Mouse (Mus musculus): ENCODE measurements around the gene Tfcp2. TPM values are rescaled to one million over a fixed set of nuclear protein-coding genes. Genes with fewer than 3 reads are reported as not detected.
"Not testable (repeated sequence)": the region's sequence is repeated elsewhere in the genome, so short reads cannot be mapped to it uniquely, and the experiment has no call there.

The Tfcp2 gene
- total RNA-seq, 2 experiments from 2014 or later: 33.0 to 36.5 TPM

DNA sequence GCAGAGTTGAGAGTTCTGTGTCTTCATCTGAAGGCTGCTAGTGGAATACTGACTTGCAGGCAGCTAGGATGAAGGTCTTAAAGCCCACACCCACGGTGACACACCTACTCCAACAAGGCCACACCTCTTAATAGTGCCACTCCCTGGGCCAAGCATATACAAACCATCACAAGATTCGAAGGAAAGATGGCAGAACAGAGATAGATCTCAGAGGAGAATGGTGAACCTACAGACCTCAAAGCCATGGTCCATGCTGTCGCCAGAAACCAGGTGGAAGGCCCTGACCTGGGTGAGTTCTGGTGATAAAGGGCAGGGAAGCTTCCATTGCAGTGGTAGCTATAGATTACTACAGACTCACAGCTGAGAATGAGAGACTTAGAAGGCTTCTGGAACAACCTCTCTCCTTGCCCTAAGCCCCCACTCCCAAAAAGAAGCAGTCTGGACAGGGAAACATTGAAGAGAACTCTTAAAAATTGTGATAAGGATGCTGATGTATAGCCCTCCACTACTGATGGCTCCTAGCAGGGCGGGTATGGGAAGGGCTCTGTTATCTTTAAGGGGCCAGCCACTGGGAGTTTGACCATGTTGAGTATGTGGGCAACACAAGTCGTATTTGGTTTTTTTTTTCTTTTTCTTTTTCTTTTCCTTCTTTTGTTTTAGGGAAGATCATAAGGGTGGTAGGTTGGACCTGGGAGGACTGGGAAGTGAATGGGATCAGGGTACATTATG, 6.1 kb upstream of the Tfcp2 start:
- intact Hi-C loops (cut with DNase I): no loop called here

GRCm38 (mm10) chr15:100556378-100556777, 4.6 kb upstream of the Tfcp2 start:
- intact Hi-C loops (cut with DNase I): no loop called here
- no peak for DNase-seq

More for the DNA sequence above, 6.1 kb upstream of the Tfcp2 start:
- DNase-seq: no peak

DNA sequence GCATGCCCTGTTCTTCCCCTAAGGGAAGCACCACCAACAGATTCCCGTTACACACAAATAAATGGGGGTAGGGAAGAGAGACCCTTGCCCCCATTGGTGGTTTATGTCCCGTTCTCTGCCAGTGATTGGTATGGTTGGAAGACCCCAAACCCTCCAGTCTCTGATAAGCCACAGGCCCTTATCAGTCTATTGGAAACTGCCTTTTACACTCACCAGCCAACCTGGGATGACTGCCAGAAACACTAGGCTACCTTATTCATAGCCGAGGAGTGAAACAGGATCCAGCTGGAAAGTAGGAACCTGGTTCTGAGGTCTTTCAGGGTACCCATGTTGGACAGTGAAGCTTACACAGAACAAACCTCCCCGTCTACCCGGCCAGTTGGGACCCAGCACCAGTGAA, 4.2 kb upstream of the Tfcp2 start:
- intact Hi-C loops (cut with DNase I): no loop called here
- no peak for DNase-seq

- intact Hi-C loops (cut with DNase I): loop anchor here (5.0 kb wide), 1 partner anchor 62 kb away; no protein-coding TSS in a partner anchor
Measured at GRCm38 (mm10) chr15:100550280-100550679, 1.5 kb downstream of the Tfcp2 start.

DNA sequence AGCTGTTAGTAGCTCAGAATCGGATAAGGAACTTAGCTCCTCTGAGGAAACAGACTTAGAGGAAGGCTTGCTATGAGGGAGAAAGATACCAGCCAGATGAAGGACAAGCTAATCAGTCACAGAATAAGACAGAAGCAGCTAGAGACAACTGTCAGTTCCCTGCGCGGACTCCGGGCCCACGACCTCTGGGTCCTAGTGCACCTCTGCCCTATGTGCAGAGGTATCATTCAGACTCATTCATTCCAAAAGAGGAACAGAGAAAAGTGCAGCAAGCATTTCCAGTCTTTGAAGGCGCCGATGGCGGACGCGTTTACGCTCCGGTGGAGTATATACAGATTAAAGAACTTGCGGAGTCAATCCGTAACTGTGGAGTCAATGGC, 8.2 kb downstream of the Tfcp2 start:
- intact Hi-C loops (cut with DNase I); DNase-seq: not testable (repeated sequence)

More at GRCm38 (mm10) chr15:100550280-100550679, 1.5 kb downstream of the Tfcp2 start:
- no peak for DNase-seq

DNA sequence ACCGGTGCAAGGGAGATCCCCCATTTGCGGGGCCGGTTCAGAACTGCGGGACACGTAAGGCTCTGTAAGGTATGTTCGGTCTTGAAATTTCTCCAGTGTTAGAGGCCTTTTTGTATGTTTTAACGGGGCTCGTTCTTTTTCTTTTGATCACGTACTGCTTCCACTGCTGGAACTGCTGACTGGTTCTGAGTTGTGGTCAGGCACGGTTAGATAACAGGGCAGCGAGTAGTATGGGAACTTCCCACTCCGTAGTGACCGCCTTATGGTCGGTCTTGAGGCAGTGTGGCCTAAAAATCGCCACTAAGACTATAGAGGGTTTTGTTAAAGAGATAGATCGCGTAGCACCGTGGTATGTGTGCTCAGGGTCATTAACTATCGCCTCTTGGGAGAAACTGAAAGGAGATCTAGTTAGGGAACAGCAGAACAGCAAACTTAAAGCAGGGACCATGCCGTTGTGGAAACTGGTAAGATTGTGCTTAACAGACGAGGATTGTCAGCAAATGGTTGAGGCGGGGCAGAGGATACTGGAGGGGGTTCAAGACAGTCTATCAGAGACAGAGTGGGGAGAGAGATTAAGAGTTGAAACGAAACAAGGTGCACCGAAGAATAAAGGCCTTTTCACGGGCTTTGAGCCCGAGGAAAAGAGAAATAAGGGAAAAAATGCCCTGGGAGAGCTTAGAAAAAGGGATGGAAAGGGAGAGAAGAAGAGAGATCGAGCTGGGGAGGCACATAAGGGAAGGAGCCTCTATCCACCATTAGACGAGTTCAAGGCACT, 8.7 kb downstream of the Tfcp2 start:
- intact Hi-C loops (cut with DNase I): not testable (repeated sequence)

GRCm38 (mm10) chr15:100541426-100541825, 10.4 kb downstream of the Tfcp2 start:
- no peak for DNase-seq
- intact Hi-C loops (cut with DNase I): no loop called here

More for the DNA sequence above, 8.7 kb downstream of the Tfcp2 start:
- DNase-seq: not testable (repeated sequence)

GRCm38 (mm10) chr15:100541001-100541400, 10.8 kb downstream of the Tfcp2 start:
- intact Hi-C loops (cut with DNase I); DNase-seq: not testable (repeated sequence)

DNA sequence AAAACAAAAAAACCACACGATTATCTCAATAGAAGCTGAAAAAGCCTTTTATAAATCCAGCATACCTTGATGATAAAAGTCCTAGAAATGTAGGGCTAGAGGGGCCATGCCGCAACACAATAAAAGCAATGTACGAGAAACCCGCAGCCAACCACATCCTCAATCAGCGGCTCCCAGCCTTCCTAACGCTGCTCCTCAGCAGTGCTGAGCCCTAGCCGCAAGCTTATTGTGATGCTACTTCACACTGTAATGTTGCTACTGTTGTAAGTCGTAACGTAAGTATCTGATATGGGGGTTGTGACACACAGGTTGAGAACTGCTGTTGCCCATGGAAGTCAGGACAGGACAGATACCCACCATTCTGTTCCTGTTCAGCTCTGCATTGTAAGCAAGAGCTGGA, 12.4 kb downstream of the Tfcp2 start:
- intact Hi-C loops (cut with DNase I): loop anchor here (5.0 kb wide), 1 partner anchor 73 kb away; no protein-coding TSS in a partner anchor
- no peak for DNase-seq

GRCm38 (mm10) chr15:100537913-100538312, 13.9 kb downstream of the Tfcp2 start:
- DNase-seq: no peak
- intact Hi-C loops (cut with DNase I): loop anchor here (5.0 kb wide), 1 partner anchor 74 kb away; no protein-coding TSS in a partner anchor

DNA sequence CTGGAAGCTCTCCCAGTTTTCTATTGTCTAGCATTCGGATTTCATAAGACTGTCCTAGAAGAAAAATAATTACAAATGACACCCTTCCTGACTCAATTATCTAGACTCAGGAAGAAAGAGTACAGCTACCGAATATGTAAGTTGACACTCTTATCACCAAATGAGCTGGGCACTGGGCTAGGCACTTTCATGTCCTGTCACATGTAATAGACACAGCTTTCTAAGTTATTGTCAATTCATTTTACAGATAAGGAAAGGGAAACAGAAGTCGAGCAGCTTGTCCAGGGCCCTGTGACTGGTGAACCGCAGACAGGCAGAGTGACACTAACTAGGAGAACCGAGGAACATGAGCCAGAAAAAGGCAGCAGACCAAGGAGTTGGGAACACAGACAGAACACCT, 23.9 kb downstream of the Tfcp2 start:
- intact Hi-C loops (cut with DNase I): no loop called here
- DNase-seq: no peak

- no peak for DNase-seq
- intact Hi-C loops (cut with DNase I): no loop called here
Measured at GRCm38 (mm10) chr15:100525405-100525804, 26.4 kb downstream of the Tfcp2 start.

GRCm38 (mm10) chr15:100520306-100520705, 31.5 kb downstream of the Tfcp2 start:
- no peak for DNase-seq
- intact Hi-C loops (cut with DNase I): no loop called here

DNA sequence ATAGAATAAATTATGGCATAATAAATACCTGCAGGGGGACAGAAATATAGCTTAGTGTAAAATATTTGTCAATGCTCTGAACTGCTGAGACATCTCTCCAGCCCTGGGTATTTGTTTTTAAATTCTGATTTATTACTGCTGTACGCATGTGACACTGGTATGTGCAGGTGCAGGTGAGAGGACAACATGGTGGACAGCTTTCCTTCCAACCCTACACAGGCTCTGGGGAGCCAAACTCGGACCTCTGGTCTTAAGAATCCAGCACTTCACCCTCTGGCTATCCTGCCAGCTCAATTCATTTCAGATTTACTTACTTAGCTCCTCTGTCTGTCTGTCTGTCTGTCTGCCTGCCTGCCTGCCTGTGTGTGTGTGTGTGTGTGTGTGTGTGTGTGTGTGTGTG, 36.7 kb downstream of the Tfcp2 start:
- intact Hi-C loops (cut with DNase I): no loop called here
- DNase-seq: no peak

DNA sequence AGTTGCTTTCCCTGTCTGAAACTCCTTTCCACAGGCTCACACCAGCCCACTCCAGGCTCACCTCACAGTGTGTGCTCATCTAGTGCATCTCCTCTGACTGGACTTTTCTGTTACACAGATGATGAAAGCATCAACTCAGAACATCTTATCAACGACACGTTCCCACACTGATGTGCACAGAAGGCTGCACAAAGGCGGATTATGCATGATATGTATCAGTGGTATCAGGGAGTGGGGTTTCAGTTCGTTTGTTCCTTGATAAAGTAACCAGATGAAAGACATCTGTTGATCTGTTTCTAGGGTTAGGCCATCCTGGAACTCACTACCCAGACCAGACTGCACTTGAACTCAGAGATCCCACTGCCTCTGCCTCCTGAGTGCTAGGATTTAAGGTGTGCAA, 38.4 kb downstream of the Tfcp2 start:
- intact Hi-C loops (cut with DNase I): no loop called here
- no peak for DNase-seq

DNA sequence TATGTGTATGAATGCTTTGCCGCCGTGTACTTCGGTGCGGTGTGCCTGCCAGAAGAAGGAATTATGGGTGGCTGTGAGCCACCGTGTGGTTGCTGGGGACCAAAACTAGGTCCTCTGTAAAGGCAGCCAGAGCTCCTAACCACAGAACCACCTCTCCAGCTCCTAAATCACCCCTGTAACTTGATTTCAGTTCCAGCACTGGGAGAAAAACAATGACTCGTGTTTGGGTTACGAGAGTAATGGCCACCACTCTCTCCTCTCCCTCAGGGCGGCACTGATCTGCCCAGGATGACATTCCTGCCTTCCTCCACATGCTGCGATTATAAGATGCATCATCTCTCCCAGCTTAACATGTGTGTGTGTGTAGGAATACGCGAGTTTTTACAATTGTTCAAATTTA, 41.7 kb downstream of the Tfcp2 start:
- intact Hi-C loops (cut with DNase I): no loop called here
- no peak for DNase-seq

GRCm38 (mm10) chr15:100508454-100509167, 43.2 kb downstream of the Tfcp2 start:
- DNase-seq: no peak
- intact Hi-C loops (cut with DNase I): no loop called here

GRCm38 (mm10) chr15:100499506-100499905, 52.3 kb downstream of the Tfcp2 start:
- intact Hi-C loops (cut with DNase I): not testable (repeated sequence)

GRCm38 (mm10) chr15:100495102-100495501, 56.7 kb downstream of the Tfcp2 start, which contains the start of gene Csrnp2:
Csrnp2 (minus strand) TSS chr15:100495488.
- peak; percentile 98 for DNase-seq
- intact Hi-C loops (cut with DNase I): no loop called here

More at GRCm38 (mm10) chr15:100499506-100499905, 52.3 kb downstream of the Tfcp2 start:
- DNase-seq: not testable (repeated sequence)

DNA sequence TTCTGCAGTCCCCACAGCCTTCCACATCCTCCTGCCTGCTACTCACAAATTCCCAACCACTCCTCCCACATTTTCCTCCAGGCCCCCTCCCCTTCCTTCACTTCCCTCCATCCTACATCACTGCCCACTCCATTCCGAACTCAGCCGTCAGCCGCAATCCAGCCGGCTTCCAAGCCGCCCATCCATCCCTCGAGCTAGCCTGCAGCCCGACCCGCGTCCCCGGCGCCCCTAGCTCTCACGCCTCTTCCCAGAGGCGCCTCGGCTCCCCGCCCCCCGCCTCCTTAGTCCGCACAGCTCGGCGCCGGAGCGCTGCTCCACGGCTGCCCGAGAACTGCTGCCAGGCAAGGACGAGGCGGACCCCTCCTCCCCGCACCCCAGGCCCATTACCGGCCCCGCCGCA, 57.2 kb downstream of the Tfcp2 start:
- intact Hi-C loops (cut with DNase I): no loop called here
- peak; percentile 71 for DNase-seq

- DNase-seq: no peak
- intact Hi-C loops (cut with DNase I): no loop called here
Measured at GRCm38 (mm10) chr15:100491966-100492365, 59.8 kb downstream of the Tfcp2 start.
